Mouse (Mus musculus): ENCODE data around the gene Prkag2.
A peak's percentile ranks its signal among the peaks of the same experiment; 100 is the strongest.

The Prkag2 gene

DNA sequence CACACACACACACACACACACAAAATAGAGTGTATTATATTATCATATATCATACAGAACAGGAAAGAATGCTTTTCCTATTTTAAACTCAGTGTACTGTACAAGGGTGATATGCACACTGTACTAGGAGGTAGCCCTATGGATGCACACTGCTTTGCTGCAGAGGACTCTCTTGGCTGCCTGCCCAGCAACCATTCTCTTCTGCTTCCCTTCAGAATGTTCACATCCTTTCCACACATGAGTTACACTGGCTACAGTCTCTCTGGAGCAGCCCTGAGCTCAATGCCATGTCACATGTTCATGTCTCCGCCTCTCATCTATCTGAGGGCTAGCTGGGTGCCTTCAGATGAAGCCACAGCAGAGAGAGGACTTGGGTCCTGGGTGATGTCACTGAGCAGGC, 181.3 kb downstream of the Prkag2 start:
- no peak for DNase-seq (ENCODE audit: low read depth, low spot score)

GRCm38 (mm10) chr5:24916511-24916910, 183.9 kb downstream of the Prkag2 start:
- DNase-seq (ENCODE audit: low read depth, low spot score): no peak

- DNase-seq (ENCODE audit: low read depth, low spot score): no peak
Observed at GRCm38 (mm10) chr5:24915119-24915518, 185.3 kb downstream of the Prkag2 start.

DNA sequence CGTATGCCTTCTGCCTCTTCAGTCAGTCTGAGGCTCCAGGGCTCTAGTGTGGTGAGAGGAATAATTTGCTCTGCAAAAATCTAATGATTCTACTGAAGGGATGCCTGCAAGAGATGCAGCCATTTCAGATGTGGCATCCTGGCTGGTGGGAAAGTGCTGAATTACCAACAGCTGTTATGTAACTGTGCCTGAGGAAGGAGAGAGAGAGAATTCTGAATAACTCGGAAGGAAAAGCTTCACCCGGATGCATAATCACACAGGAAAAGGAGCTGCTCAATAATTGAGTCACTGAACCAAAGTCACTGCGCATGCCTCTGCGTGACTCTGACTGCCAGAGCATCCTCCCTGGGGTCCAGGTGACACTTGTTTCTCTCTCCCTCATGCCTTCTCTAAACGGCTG, 186.8 kb downstream of the Prkag2 start:
- no peak for DNase-seq (ENCODE audit: low read depth, low spot score)

DNA sequence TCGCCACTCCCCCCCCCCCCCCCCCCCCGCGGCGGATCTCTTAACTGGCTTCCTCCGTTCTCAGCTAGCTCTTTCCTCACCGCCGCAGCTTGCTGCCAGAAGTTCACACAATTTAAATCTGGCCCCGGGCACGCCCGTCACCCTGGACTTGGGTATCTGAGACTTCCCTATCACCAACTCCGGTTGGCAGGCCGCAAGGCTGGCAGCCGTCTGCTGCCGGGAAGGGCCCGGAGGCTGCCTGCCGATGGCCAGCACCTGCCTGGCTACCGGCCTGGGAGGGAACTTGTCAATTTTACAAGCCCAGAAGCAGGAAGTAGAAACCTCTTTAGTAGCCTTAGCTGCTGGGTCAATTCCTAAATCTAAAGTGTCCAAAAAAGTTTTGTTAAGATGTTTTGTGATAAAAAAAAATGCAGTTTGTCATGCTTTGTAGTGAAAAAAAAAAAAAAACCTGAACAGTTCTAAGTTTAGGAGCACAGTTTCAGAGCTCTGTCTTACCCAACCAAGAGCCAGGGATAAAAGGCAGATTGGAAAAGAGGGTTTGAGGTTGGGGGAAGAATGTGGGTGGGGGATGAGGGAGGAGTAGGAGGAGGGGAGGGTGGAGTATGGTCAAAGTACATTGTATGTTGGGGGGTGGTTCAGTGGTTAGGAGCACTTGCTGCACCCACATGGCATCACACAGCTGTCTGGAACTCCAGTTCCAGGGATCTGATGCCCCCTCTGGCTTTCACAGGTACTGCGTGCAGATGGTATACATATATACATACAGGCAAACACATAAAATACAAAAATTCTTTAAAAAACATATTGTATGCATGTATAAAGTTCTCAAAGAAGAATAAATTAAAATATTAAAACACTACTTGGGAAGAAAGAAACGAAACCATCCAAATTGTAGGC, 191.4 kb downstream of the Prkag2 start:
- DNase-seq (ENCODE audit: low read depth, low spot score): peak; percentile 84

DNA sequence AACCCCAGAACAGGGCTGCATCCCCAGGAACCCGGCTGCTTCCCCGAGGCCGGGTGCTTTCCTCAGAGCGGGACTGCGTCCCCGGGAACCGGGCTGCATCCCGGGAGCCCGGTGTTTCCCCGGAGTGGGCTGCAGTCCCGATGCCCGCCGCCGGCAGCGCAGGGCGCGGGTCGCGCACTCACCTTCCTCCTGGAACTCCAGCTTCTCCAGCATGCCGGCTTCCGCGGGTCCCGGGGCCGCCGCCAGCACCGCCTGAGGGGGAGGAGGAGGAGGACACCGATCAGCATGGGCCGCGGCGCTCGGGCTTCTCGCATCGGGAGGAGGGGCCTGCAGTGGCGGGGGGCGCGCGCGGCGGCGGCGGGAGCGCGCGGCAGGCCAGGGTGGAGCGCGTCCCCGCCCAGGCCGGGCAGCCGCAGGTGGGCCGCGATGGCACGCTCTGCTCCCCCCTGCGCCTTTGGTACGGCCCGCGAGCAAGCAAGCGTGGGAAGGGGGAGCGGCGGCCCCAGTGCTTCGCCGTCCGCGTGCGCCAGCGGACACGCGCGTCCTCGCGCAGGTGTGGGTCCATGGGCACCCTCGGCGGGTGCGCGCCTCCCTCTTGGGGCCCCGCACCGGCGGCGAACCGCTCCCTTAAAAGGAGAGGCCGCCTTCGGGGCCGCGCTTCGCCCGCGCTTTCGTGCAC, 192.2 kb downstream of the Prkag2 start:
- peak; percentile 97 for DNase-seq (ENCODE audit: low read depth, low spot score)

GRCm38 (mm10) chr5:24907737-24908136, 192.7 kb downstream of the Prkag2 start:
- peak; percentile 46 for DNase-seq (ENCODE audit: low read depth, low spot score)

DNA sequence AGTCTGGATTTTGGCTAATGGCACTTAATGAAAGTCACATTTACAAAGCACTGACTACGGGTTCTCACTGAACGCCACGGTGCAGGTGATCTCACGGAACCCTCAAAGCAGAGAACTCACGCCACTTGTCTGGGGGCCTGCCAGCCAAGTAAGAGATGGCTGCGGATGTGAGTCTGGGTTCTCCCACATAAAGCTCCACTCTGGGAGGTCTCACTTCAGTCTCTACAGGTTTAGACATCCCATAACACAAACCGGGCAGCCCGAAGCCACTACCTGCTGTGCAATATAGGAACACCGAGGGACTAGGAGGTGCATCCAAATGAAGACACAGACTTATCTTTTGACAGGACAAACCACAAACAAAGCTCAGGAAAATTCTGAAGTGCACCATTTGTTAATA, 193.6 kb downstream of the Prkag2 start:
- DNase-seq (ENCODE audit: low read depth, low spot score): no peak

DNA sequence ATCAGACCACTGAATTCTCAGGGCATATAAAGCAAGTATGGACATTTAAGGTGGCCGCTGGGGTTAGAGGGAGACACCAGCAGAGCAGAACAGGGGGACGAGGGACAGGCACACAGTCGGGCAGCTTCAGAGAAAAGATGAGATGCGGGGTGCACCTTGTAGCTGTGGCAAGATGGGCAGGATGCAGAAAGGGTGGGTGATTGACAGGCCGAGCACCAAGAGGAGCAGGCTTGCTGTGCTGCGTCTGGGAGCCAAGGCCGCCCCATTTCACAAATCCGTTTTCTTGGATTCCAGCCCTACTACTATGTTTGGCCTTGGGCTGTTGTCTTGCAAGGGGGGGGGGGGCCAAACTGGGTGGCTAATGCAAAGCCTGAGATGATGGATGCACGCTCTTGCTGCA, 195.5 kb downstream of the Prkag2 start:
- no peak for DNase-seq (ENCODE audit: low read depth, low spot score)

DNA sequence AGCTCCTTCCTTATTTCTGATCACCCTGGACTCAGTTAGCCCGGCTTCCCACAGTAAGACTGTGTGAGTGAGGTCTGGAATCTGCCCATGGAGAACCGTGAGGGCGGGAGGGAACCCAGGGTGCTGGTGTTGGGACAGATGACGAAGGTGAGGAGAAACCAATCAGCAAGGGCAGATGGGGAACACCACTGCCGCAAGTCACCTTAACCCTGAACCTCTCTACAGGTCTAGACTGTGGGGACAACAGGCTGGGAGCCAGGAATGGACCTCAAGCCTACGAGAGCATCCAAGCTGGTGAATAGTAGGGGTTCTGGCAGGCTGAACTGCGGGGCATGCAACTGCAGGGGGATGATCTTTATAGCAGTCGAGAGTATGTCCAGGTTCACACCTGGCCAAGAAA, 196.0 kb downstream of the Prkag2 start:
- DNase-seq (ENCODE audit: low read depth, low spot score): no peak

DNA sequence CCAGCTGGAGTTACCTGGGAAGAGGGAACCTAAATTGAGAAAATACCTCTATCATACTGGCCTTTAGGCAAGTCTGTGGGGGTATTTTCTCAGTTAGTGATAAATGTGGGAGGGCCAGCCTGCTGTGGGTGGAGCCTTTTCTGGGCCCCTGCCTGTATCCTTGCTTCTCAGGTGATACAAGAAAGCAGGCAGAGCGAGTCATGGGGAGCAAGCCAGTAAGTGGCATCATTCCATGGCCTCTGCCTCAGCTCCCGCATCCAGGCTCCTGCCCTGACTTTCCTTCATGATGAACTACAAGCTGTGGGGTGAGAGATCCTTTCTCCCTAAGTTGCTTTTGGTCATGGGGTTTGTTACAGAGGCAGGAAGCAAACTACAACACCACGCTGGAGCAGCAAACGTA, 196.4 kb downstream of the Prkag2 start:
- no peak for DNase-seq (ENCODE audit: low read depth, low spot score)

DNA sequence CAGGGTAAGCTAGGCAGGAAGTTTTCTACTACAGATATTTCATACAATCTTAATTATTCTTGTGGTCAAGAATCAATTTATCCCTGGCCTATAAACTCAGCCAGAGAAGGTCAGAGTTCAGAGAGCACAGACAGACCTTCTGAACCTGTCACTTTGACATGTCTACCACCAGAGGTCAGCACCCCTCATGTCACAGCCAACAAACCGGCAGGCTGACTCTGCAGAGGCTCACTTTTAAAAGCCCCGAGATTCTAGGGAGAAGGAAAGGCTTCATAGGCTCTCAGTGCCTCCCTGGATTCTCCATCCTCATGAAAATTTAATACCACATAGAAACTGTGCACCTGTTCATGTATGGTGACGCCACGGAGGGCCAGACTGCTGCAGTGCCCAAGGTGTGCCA, 197.6 kb downstream of the Prkag2 start:
- peak; percentile 75 for DNase-seq (ENCODE audit: low read depth, low spot score)

DNA sequence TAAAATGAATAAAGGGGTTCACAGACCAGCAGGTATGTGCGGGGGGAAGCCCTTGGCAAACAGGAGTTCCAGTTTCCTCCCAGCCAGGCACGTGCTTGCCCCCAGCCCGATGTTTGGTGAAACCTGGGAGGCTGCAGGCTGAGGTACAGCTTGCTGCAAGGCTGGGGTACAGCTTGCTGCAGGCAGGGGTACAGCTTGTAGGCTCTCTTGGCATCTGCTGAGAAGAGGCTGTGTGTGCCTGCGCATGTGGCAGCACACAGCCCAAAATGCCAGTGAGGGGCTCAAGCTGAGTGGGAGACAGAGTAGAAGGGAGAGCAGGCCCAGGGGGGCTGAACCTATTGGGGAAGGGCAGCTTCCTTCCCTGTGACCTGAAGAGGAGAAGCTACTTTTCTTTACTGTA, 204.8 kb downstream of the Prkag2 start:
- DNase-seq (ENCODE audit: low read depth, low spot score): no peak

- DNase-seq (ENCODE audit: low read depth, low spot score): peak; percentile 59
Observed at GRCm38 (mm10) chr5:24894814-24895213, 205.6 kb downstream of the Prkag2 start.

- DNase-seq (ENCODE audit: low read depth, low spot score): no peak
Observed at GRCm38 (mm10) chr5:24892461-24892860, 208.0 kb downstream of the Prkag2 start.

DNA sequence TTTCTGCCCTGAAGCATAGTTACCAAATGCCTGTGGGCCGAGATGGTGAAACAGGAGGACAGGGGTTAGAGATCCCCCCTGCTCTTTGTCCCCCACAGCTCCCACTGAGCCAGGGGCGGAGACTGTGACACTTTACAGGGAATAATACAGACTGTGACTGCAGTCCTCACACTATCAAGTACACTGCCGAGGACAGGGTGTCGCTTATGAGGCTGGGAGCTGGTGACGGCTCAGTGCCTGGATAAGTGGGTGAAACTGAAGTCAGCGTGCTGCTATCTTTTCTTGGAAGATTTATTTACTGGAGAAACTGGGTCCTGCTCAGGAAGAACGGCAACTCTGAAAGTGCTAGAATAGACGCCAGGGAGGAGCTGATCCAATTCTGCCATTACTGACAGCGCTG, 210.6 kb downstream of the Prkag2 start:
- no peak for DNase-seq (ENCODE audit: low read depth, low spot score)

DNA sequence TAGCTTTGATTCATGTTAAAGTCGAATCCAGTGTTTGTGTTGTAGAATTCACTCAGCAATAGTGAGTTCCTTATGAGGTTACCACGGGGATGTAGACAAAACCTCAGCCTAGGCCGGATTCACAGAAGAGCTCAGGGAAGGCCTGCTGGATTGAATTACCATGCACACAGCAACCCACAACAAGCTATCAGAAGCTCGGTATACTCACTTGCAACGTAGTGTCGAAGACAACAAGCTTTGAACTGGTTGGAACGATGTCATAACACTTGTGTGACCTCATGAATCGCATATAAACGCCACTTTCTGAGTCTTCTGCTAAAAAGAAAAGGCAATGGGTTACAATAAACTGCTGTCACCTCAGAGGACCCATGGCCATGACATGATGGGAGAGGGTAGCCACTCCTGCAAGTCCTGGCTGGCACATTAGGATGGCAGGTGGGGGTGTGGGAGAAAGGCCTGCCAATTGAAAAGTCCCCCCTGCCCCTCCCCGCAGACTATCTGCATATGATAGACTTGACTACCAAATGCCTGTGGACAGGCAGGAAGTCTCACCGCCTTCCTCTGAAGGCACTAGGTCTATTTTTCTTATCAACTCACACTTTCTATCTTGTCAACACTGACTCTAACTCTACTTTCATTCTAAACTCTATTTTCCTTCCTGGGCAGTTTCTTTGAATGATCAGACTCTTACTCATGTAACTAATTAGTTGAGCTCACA, 211.4 kb downstream of the Prkag2 start:
- DNase-seq (ENCODE audit: low read depth, low spot score): peak; percentile 63

DNA sequence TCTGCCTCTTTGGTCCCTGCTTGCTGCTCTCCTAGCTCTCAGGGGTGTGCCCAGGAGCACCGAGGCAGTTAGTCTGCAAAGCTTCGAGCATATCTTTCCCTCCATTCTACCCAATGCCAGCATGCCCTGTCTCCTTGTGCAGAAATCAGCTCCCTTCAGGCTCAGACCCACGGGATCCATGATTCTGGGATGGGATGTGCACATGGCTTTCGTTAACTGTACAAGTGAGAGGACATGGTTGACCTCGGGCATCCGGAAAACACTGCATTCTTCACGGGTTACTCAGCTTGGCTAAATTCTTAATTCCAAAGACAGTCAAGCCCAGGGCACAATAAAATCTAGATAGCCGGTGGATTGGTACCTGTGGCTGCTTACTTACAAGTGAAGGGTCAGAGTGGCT, 213.2 kb downstream of the Prkag2 start:
- no peak for DNase-seq (ENCODE audit: low read depth, low spot score)

DNA sequence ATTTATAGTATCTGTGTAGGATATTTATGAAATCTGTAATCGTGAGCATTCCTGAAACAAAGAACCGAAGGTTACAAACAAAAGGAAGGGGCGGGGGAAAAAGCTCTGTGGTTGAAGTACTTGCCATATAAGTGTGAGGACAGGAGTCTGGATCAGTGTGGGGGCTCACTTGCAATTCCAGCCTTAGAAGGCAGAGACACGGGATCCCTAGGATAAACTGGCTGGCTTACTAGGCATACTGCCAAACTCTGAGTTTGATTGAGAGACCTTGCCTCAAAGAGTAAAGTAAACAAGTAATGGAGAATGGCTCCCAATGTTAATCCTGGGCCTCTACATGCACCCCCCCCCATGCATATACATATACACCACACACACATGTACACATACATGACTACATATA, 221.7 kb downstream of the Prkag2 start:
- no peak for DNase-seq (ENCODE audit: low read depth, low spot score)

DNA sequence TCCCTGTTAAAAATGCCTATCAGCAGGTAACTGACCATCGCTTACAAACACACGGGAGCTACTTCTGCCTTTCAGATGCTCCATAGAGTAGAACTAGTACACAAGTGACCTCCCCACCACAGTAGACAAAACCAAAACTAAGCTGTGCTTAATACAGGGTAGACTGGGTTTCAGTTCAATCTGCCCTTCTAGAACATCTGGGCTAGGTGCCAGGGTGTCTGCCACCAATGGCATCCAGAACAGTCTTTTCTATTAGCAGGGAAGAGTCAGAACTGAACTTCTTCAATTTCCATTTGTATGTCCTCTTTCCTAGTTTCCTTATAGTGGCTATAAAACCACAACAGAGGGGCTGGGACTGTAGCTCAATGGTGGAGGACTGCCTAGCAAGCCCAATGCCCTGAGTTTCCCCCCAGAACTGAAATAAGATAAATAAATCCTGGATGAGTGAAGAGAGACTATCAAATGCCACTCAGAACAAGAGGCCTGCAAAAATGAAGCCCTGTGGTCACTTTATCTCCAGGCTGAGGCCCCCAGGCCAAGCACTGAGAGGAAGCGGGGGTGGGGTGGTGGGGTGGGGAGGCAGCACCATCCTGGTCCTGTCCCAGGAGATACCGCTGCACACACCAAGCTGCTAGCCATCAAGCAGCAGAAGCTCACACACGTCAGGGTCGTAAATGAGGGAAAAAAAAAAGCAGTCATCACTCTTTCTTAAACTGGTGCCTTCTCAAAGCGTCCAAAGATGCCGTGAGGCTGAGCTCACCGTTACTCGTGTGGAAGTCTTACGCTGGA, 222.4 kb downstream of the Prkag2 start:
- DNase-seq (ENCODE audit: low read depth, low spot score): no peak

DNA sequence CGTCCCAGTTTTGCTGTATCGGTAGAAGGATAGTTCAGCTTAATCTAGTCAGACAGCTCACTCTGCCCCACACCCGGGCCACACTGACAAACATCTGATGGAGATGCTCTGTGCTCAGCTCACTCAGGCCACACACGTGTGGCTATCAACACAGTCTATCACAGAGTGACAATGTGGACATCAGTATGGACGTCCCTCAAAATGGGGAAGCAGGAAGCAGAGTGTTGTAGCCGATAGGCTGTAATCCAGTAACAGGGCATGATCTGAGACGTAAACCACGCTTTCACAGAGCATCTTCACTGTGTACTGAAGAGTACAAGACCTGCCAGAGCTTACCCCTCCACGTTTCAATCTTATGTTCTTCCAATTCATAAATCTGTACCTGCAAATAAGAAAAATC, 223.8 kb downstream of the Prkag2 start:
- DNase-seq (ENCODE audit: low read depth, low spot score): no peak

DNA sequence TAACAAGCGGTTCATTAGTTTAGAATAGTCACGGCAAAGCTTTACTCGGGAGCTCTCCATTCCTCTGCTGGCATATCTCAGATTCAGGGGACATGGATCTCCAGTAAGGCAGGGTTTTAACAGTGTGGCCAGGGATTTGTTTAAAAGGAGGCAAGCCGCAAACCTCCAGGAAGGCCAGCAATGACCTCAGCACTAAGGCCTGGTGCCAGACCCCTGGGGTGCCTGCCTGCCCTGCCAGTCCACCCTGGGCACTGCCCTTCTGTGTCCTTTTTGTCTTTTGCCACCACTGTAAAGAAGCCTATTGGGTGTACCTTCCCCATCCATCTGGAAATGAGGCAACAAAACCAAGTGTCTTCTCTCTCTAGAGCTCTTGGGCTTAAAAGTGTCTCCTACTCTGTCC, 226.3 kb downstream of the Prkag2 start:
- DNase-seq (ENCODE audit: low read depth, low spot score): no peak
